Mouse (Mus musculus) thymus, postnatal 25 days (tissue): ENCODE data around the gene Sptb.

Experiments
- DNase-seq: peaks from one replicate; pipeline ENCODE4 v3.0.0; 2022

The Sptb gene

DNA sequence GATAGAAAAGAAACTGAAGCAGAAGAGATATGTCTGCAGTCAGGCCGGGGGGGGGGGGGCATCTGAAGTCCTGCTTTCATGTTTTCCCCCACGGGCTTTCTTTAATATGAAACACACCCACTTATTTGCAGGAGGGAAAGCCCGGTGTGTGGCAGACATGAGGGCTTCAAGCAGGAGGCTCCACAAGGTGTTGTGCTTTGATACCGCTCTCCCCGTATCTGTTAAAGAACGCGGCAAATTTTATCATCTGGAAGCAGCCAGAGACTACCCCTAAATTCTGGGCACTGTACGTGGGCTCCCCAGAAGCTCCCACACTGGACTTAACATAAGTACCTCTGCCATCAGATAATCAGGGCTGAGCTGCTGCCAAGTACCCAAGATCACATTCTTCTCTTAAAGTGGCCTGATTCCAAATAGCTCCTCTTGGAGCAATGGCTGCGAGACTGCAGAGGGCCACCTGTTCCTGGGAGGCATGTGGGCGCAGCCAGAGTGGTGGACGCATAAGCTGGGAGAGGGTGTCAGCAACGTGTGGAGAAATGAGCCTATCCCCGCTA, 39.7 kb downstream of the Sptb start:
- DNase-seq: no peak

DNA sequence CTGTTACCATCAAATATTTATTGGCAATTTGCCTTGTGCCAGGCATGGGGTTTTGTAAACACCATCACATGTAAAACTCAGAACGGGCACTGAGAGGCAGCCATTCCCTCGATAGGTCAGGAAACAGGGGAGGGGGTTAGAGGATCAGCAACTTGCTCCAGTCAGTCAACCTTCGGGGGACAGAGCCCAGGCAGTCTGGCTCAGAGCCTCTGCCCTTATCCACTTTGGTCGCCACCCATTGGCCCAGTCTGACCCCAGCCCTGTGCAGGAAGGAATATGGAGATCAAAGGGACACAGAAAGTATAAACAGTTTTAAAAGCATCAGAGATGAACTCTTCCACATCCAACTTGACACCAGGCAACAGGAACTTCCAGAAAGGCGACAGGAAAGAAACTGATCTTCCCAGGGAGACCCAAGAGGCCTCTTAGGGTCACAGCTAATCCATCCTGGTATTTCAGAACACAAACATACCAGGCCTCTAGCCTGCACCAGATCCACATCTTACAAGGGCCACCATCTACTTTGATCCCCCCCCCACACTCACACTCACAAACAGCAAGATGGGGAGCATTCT, 40.3 kb downstream of the Sptb start:
- no peak for DNase-seq

DNA sequence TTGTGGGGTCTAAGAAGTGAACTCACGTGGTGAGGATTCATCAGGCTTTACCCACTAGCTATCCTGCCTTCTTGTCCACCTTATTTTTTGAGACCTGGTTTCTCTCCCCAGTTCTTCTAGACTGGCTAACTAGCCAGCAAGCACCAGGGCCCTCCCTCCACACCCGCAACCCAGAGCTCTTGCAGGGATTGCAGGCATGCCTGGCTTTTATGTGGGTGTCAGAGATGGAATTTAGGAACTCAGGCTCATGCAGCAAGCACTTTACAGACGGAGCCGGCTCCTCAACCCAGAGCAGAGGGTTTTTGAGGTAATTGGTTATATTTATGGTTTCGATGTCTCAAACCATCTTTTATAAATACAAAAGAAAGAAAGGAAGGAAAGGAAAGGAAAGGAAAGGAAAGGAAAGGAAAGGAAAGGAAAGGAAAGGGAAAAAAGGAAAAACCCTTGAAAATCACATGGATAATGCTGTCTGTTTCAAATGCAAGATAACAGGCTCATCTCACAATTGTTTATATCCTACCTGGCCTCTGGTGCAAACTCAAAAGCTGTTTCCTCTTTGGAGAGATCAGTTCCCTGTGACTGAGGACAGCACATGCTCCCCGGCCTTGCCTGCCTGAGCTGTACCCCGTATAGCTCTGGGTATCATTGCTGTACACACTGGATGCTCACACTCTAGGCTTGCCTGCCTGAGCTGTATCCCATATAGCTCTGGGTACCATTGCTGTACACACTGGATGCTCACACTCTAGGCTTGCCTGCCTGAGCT, 41.5 kb downstream of the Sptb start:
- no peak for DNase-seq

DNA sequence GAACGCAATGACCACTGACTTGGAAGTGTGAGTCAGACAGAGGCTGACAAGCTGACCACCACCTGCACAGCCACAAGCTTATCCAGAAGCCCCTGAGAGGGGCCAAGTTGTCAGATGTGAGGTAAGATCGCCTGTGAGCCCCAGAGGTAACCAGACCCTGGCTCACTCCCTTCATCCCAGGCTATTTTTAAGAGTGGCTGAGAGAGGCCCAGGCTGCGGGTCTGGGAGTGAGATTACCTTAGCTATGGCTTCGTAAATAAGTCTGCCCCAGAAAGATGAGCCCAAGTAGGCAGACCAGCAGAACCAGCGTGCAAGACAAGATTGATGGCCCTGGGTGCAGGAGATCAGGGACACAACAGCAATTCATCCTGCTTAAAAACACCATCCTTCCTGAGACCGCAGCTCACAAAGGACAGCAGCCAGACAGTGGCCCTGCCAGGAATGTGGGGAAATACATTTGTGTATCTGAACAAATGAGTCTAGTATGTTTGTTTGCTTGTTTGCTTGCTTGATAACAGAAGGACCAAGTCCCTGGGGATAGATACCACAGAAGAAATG, 58.5 kb downstream of the Sptb start:
- DNase-seq: no peak

DNA sequence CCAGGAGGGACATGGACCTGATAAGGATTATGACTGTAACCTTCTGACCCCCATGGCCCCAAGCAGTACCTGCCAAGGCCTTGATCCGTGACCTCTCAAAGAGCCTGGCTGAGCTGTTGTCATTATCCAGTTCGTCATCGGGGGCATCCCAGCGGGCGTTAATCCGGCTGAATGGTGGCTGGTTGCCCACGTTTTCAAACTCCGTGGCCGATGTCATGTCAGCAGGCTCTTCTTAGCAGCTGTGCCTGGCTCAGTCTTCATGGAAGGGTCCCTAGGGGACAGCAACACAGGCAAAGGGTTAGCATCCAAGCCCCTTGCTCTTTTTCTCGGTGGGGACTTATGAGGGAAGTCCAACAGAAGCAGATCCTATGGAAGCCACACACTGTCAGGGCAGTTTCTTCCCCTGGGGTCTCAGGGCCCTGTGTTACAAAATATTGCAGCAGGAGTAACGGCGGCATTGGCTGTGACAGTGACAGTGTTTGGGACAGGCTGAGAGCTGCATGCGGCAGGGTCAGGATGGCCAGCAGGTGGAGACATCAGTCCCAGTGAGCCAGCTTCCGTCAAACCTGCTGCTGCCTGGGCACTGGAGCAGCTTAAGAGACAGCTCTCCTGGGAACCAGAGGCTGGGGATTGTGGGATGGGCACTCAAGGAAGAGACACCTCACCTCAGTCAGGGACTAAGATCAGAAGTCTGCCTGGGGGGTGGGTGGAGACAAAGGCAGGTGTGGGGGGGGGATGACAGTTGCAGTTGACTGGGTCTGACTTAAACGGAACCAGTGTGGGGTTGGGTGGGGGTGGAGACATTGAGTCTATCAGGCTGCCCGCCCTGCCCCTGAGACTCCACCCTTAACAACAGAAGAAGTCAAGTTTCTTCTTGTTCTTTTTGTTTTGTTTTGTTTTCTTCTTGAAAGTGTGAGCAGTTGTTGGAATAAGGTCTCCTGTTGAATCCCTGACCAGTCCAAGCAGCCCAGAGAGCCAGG, 60.3 kb downstream of the Sptb start:
- peak; percentile 70 for DNase-seq

DNA sequence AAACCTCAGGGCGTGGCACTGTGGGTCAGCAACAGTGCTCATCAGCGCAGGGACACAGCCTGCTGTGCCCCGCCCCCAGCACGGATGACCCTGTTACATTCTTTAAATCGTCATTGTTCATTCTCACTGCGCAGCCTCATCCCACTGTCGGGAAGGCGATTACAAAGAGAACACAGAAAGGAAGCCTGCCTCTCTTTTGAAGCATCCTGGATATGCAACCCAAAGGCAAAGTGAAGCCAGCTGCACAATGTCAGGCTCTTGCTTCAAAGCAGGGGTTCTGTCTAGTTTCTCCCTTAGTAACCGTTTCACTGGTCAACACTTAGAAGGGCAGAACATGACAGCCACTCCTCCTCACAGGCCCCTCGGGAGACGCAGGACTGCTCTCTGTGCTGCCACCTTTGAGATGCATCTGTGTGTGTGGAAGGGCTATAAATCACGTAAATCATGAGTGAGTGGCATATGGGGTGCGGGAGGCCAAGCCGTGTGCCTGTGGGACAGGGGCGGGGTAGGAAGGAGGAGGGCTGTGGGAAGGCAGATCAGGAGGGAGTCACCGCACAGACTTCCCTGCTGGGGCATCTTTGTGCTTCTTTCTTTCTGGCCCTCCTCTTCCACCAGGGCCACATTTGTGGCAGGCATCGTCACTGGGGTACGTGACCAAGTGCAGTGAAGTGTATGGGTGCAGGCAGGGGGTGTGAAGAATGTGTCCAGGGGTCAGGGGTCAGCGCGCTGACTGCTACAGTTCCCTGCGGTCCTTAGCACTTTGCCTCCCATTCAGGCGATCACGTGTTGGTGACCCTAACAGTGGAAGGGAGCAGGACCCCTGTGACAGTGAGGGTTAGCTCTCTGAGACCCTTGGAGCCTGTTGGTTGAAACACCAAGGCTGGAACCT, 64.9 kb downstream of the Sptb start:
- DNase-seq: no peak

DNA sequence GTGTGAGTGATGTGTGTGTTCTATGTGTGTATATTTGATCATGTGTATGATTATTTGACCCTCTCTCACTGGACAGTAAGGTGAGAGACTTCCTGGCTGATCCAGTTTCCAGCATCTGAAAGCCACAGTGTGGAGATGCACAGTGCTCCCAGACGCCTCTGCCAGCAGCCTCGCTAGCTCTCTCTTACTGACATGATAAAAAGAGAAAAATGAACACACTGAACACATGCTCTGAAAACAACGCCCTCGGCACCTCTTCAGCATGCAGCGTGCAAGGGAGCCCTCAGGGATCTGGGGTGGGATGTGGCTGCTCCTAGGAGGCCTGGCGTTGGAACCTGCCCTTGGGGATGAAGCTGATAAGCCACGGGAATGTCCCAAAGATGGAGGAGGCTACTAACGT, 66.7 kb downstream of the Sptb start:
- no peak for DNase-seq

DNA sequence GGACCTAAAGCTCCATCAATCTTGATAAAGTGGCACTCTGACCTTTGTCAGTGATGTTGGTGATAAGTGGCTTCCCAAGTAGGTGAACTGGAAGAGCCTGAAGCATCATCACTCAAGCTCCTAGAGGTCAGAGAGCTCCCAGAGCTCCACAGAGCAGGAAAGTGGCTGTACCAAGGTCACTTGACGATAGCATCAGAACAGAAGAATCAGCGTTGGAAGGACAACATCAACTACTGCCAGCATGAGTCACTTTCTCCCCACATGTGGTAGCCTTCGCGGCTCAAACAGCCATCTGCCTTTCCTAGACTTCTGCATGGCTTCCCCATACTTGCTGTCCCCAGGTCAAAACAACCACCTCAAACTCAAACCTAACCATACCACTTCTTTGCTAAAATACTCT, 67.7 kb downstream of the Sptb start:
- DNase-seq: no peak

DNA sequence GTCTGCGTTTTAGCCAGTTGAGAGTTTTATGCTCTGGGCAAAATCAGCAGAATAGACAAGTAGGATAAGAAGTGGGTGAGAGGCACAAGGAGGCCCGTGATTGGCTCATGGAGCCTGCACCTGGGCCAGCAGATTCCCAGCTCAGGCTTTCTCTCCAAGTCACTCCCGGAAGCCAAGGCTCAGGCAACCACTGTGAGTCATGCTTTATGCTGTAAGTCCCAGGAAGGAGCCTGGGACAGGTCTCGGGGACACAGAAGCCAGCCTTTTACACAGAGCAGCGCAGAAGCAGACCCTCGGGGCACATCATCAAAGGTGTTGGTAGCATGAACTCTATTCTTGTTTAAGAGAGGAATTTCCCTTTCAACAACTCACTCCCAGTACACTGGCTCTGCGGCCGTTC, 69.7 kb downstream of the Sptb start:
- no peak for DNase-seq

DNA sequence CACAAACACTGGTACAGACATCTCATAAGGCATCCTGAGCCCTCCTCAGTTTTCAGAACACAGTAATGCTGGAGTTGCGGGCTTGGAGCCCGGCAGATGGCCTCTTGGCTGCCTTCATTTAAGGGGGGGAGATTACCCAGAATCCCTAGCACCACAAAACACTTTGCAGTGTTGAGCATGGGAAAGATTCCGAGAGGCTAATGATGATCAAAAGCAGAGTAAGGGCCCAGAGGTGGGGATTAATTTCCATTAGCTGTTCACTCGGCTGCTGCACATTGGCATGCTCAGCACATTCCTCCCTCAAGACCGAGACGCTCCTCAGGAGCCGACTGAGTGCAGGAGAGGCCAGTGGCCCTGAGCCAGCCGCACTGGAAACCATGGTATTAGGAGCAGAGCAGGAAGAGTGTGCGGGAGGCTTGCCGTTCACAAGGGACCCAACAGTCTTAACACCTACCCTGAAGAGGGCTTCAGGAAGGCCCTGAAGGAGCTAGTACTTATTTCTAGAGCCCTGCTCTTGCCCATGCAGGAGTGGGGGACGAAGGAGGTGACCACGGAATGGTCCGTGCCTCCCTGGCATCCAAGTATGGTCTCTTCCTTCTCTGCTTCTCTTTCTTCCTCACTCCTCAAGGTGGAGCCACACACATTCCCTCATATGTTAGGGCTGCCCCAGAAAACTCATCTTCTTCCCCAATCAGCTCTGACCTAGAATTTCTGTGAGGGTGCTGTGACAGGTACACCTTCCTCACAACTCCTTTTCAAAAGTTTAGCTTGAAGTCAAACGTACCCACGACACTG, 75.3 kb downstream of the Sptb start:
- DNase-seq: no peak

DNA sequence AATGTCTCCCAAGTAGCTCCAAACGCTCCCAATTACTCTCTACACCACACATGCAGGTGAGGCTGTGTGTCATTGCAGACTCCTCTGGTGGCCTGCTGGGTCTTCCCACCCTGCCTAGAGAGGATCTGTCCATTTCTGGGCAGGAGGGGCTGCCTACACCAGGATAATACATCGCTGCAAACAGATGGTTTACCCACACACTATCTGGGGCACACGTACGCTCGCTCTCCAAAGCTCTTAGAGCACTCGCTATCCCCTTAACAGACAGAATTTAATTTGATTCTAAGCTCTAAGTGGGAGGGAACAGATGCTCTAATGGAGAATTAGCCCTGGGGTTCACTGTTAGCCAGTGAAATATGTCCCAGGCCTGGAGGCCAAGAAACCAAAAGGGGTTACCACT, 87.0 kb downstream of the Sptb start:
- DNase-seq: no peak

DNA sequence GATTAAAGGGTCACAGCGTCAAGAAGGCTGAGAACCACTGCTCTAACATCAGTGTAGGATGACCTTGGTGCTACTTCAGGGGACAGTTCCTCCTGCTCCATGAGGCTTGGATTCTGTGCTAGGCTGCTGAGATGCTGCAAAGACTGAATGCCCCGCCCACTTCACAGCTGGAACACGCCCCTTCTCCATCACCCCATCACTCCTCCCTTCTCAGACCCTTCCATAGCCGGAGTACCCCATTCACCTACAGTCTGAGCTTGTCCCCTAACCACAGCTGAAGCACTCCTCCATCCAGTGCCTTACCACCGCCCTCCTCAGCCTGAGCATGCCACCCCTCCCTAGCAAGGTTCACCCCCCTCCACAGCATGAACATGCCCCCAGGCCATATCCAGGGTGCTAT, 90.5 kb downstream of the Sptb start:
- no peak for DNase-seq

DNA sequence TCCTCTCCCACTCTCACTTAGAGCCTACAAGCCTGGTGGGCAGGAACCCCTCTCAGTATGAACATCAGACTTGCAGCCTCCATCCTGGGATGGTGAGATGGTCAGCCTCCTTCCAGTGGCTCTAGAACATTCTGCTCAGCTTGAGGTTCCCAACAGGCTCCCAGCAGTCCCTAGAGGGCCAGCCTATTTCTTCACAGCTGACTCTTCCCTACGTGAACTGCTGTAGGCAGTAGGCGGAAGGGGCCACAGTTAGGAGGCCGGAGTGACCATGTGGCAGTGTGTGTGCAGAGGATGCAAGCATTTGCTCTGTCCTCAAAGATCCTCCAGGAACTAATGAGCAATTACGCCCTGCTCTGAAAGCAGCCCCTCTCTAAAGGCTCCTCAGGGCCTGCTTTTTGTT, 92.2 kb downstream of the Sptb start:
- DNase-seq: no peak

DNA sequence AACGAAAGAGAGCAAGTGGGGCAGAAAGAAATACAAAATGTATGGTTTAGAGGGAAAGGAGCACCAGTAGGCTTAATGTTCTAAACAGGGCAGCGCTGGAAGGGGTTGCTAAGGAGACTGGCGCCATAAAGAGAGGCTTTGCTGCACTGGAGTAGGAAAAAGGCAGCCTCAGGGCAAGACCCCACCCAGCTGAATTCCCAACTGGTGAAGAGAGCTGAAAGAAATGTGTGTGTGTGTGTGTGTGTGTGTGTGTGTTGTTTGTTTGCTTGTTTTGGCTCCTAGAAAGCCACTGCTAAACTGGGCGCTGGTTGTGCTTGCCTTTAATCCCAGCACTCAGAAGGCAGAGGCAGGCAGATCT, 94.8 kb downstream of the Sptb start:
- no peak for DNase-seq

DNA sequence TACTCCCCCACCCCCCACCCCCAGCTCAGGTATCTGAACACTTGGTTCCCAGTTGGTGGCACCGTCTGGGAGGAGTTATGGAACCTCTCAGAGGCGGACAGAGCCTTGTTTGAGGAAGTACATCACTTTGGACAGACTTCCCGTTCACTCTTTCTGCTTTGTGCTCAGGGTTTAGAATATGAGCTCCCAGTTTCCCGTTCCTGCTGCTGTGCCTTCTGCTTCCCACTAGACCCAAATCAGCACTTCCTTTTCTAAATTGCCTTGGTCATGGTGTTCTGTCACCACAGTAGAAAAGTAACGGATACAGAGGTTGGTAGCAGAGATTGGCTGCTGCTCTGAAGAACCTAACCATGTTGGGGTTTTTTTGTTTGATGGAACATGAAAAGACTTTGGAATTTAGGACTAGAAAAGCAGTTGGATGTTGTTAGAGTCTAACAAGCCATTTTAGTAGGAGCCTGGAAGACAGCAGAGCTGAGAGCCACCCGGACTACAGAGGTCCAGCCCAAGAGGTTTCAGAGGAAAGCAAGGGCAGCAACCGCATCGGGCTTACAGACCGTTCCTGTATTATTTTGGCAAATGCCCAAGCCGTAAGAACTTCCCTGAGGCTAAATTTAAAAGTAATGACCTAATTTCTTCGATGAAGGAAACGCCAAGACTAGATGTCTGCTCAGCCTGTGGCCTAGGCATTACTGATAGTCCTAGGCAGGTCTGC, 95.3 kb downstream of the Sptb start:
- DNase-seq: no peak

DNA sequence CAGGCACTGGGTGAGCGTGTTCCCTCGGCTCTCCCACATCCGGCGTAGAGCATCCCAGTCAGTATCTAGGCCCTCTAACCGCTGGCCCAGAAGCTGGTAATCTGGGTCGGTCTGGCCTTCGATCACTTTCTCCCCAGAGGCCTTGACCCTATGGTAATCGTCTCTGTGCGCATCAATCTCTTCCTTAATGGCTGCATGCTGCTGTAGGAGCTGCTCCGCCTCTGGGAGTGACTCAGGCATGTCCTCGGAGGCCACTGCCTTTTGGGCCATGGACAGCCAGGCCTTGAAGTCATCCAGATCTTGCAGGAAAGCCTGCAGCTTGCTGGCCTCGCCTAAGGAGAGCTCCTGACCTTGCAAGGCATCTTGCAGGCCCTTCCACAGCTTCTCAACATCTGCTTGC, 97.7 kb downstream of the Sptb start:
- no peak for DNase-seq

DNA sequence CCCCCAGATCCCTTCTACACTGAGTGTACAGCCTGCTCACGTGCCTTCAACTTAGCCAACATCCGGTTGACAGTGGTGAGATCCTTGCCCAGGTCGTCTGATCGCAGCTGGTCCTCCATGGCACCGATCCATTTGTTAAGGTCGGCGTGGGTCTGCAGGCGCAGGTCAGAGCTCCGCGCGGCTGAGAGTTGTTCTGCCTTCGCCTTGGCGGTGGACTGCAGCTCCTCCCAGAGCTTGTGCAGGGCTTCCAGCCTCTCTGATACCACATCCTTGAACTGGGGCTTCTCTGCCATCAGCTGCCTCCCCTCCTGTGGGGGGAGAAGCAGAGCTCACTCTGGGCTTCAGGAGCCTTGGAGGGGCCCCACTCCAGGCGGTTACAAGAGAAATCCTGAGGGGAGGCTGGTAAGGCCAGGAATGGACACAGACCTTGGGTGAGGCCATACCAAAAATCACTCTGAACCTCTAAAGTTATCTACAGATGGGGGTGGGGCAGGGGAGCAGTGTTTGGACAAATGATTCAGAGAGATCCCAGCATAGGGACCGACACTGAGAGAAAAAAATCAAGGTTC, 101.3 kb downstream of the Sptb start:
- DNase-seq: no peak

DNA sequence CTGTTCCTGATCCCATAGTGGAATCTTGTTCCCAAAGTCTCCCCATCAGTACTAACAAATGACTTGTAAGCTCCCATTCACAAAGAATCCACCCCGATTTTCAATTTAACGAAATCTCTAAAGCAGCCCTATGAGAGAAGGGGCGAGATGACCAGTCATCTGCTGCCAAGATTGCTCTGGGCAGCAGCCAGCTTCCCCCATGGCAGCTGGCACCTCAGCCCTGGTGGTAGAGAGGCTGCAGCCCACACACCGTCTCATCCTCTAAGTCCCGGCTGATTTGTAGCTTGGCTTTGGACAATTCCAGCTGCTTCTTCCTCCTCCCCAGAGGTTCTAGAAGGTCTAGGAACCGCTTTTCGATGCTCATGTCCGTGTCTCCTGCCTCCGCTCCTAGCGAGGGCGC, 102.1 kb downstream of the Sptb start:
- DNase-seq: no peak

DNA sequence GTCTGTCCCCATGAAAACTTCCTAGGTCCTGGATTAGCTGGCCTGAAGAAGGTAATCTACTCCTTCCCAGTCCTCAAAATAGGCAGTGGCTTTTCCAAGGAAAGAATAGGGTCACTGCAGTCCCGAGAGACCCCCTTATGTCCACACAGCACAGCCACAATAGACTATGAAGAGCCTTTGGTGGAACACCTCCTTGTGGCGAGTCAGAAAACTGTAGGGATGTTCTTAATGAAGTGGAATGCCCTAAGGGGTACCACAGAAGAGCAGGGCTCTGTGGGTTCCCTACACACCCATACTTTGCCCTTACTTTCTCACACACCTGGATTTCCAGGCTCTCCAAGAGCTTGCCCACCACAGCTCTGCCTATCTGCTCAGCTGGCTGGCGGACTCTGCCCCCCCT, 104.5 kb downstream of the Sptb start:
- DNase-seq: no peak

DNA sequence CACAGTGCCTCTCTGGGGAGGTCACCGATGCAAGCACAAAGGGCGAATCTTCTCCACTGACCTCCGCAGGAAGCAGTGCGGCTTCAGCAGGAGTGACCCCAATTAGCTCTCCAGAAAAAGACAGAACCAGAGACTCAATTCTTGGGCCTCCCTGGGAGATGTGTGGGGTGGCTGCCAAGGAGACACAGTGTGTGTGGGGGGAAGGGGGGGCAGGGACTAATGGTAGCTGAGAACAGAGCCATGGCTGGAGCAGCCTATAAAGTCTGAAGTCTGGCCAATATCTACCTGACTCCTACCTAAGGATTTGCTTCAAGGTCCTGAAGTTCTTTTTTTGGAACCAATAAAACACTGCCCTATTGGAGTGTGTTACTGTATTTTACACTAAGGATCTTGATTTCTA, 105.8 kb downstream of the Sptb start:
- no peak for DNase-seq
